Mouse (Mus musculus) E14TG2a.4 (cell line): ENCODE results near the gene Fbxl8.

Experiments used
- CTCF ChIP-seq: conservative IDR thresholded peaks from 2 replicates; pipeline ENCODE4 v1.5.1; 2014; ENCODE audit warnings: low read length
- NANOG ChIP-seq: IDR thresholded peaks from 2 replicates; pipeline ENCODE4 v1.6.1; 2014; ENCODE audit warnings: borderline replicate concordance, low read length, mixed read lengths
- POU5F1 ChIP-seq: IDR thresholded peaks from 2 replicates; pipeline ENCODE4 v1.6.1; 2014; ENCODE audit warnings: low read length, borderline replicate concordance

DNA sequence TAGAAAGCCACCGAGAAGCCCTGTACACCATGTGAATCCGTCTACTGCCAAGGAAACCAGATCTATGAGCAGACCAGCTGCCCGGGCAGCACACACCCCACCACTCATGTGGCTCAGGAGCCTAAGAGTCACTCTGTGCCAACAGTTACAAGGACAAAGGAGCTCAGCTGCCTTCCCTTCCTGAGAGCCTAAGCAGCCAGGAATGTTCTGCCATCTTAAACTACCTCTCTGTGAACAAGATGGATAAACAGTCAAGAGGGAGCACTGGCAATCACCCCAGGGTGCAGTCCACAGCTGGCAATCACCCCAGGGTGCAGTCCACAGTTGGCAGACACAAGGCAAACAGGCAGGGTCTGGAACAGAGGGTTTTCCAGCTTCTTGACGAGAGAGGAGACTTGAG is 53.5 kb downstream of the Fbxl8 start:
- no peak for TF ChIP-seq CTCF
- TF ChIP-seq NANOG = no peak
- TF ChIP-seq POU5F1 = no peak
